Mouse (Mus musculus): ENCODE measurements around the gene Hacd1. TPM values are rescaled to one million over a fixed set of nuclear protein-coding genes. Genes with fewer than 3 reads are reported as not detected.
A peak's percentile ranks its signal among the peaks of the same experiment; 100 is the strongest.

Gene Hacd1
- total and polyA plus RNA-seq, 3 experiments, result 14.6 to 23.1 TPM; not detected in 1

DNA sequence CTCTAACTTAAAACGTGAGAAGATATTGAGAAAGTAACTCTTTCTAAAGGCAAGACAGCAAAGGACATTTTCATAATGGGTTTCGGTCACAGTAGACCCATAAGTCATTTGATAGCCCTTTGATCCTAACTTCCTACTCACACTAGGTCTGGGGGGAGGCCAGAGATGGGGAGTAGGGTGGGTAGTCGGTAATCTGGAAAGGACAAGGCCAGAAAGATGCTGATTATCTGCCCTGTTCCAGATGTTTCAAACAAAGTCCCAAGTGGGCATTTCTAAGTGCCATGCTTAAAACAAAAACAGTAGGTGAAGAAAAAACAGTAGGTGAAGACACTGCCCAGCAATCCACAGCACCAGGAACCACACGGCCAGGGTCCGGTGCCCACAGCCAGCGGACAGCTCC is 1.2 kb downstream of the Hacd1 start:
- TF ChIP-seq JUND (IDR thresholded peaks at IDR 0.05; ENCODE audit: low read depth, low read length) (no peak), USF1 (IDR thresholded peaks at IDR 0.05; ENCODE audit: low read depth, low read length) (no peak), ELF1 (IDR thresholded peaks at IDR 0.05; ENCODE audit: low read depth, low read length) (no peak), POLR2AphosphoS5 (IDR thresholded peaks at IDR 0.05; ENCODE audit: borderline replicate concordance, low read depth, low read length) (no peak), NELFE (IDR thresholded peaks at IDR 0.05; ENCODE audit: low read depth, low read length) (no peak), CHD2 (IDR thresholded peaks at IDR 0.05; ENCODE audit: low read length) (no peak), GATA1 (IDR thresholded peaks at IDR 0.05; ENCODE audit: low read depth, low read length) (no peak), RCOR1 (IDR thresholded peaks at IDR 0.05; ENCODE audit: low read depth, low read length) (no peak), MAFK (IDR thresholded peaks at IDR 0.05; ENCODE audit: borderline replicate concordance, low read depth, low read length) (no peak), POLR2AphosphoS2 (IDR thresholded peaks at IDR 0.05; ENCODE audit: low read length) (no peak), MAZ (IDR thresholded peaks at IDR 0.05; ENCODE audit: low read depth, low read length) (no peak), SIN3A (IDR thresholded peaks at IDR 0.05; ENCODE audit: low read length) (no peak), NRF1 (IDR thresholded peaks at IDR 0.05; ENCODE audit: insufficient read depth, low read depth, low read length, poor library complexity, severe bottlenecking) (no peak), KAT2A (conservative IDR thresholded peaks at IDR 0.05; ENCODE audit: low read depth, low read length) (no peak)
- peaks cover 0 to 2% of the 10 kb centered on the region in 2 experiments; a peak in 1 of 4 replicates for H3K4me1 ChIP-seq (ENCODE audit: control insufficient read depth in 1 of 2, insufficient read depth in 2 of 2, low read length in 2 of 2)
- no peaks in the 10 kb centered on the region for H3K9me3 ChIP-seq (replicated peaks; ENCODE audit: insufficient read depth, low read length)
- peaks cover 4% of the 10 kb centered on the region; the same call in 1 of the 2 replicates for H3K79me2 ChIP-seq (ENCODE audit: control insufficient read depth, insufficient read depth, low read length, poor library complexity)
- H3K4me3 ChIP-seq (ENCODE audit: control insufficient read depth in 1 of 2, insufficient read depth in 1 of 2, low read depth in 2 of 2, low read length in 2 of 2), result peak overlapping the region; percentile 77 to 90
- no peaks in the 10 kb centered on the region for H3K36me3 ChIP-seq (ENCODE audit: control insufficient read depth in 1 of 2, insufficient read depth in 2 of 2, low read length in 2 of 2)
- H3K27ac ChIP-seq (ENCODE audit: control insufficient read depth, low read depth, low read length), result no peak overlapping the region
- DNase-seq (ENCODE audit: low read depth, low spot score), result peak; percentile 38
- H3K27me3 ChIP-seq (ENCODE audit: control insufficient read depth in 1 of 2, insufficient read depth in 2 of 2, low read length in 2 of 2), result no peaks in the 10 kb centered on the region
- H3K9ac ChIP-seq (ENCODE audit: control insufficient read depth, low read depth, low read length, poor library complexity, severe bottlenecking), result peak overlapping the region; percentile 73

DNA sequence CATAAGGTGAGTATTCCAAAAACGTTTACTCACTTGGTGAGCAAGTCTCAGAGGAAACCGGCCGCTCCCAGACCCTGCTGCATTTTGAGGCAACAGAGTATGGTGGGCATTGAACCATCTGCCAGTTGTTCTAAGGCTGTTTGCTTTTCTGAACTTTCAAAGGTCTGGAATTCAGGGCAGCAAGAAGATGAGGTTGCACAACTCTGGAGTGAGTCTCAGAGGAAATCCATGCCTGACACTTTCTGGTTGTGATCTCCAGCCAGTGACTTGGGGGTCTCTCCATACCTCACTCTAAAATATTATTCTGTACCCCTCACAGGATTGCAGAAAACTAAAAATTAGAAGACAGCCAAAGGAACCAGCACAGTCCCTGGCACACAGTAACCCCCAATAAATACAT is 1.8 kb downstream of the Hacd1 start:
- no peak overlapping the region for H3K27ac ChIP-seq (ENCODE audit: control insufficient read depth, low read depth, low read length)
- no peak for DNase-seq (ENCODE audit: low read depth, low spot score)
- no peak for TF ChIP-seq MAFK (IDR thresholded peaks at IDR 0.05; ENCODE audit: borderline replicate concordance, low read depth, low read length)
- no peak for TF ChIP-seq ZMIZ1 (IDR thresholded peaks at IDR 0.05; ENCODE audit: low read depth, low read length)
- no peak for TF ChIP-seq MEF2A (IDR thresholded peaks at IDR 0.05; ENCODE audit: extremely low read depth, insufficient replicate concordance, low read depth, low read length, poor library complexity, severe bottlenecking)
- no peak for TF ChIP-seq KAT2A (conservative IDR thresholded peaks at IDR 0.05; ENCODE audit: low read depth, low read length)
- TF ChIP-seq CTCF (IDR thresholded peaks at IDR 0.05 in 2 of 3, conservative IDR thresholded peaks at IDR 0.05 in 1 of 3; ENCODE audit: control insufficient read depth in 1 of 3, insufficient read depth in 1 of 3, low read depth in 2 of 3, low read length in 3 of 3, poor library complexity in 1 of 3, severe bottlenecking in 1 of 3), result no peak
- TF ChIP-seq MYB (IDR thresholded peaks at IDR 0.05; ENCODE audit: low read depth, low read length), result no peak
- no peak for TF ChIP-seq USF1 (IDR thresholded peaks at IDR 0.05; ENCODE audit: low read depth, low read length)
- no peak for TF ChIP-seq MAX (IDR thresholded peaks at IDR 0.05; ENCODE audit: low read length)
- TF ChIP-seq CHD1 (IDR thresholded peaks at IDR 0.05; ENCODE audit: low read depth, low read length), result no peak
- no peak for TF ChIP-seq POLR2AphosphoS5 (IDR thresholded peaks at IDR 0.05; ENCODE audit: borderline replicate concordance, low read depth, low read length)
- no peak for TF ChIP-seq NRF1 (IDR thresholded peaks at IDR 0.05; ENCODE audit: insufficient read depth, low read depth, low read length, poor library complexity, severe bottlenecking)
- no peak for TF ChIP-seq SMC3 (IDR thresholded peaks at IDR 0.05; ENCODE audit: low read depth, low read length)
- TF ChIP-seq POLR2AphosphoS2 (IDR thresholded peaks at IDR 0.05; ENCODE audit: low read length), result no peak
- TF ChIP-seq HCFC1 (IDR thresholded peaks at IDR 0.05; ENCODE audit: low read depth, low read length), result no peak
- TF ChIP-seq RCOR1 (IDR thresholded peaks at IDR 0.05; ENCODE audit: low read depth, low read length), result no peak
- no peak for TF ChIP-seq ZC3H11A (IDR thresholded peaks at IDR 0.05; ENCODE audit: low read depth, low read length)
- no peak overlapping the region for H3K4me3 ChIP-seq (ENCODE audit: control insufficient read depth in 1 of 2, insufficient read depth in 1 of 2, low read depth in 2 of 2, low read length in 2 of 2)
- H3K4me1 ChIP-seq (ENCODE audit: control insufficient read depth in 1 of 2, insufficient read depth in 2 of 2, low read length in 2 of 2), result peaks cover 0 to 2% of the 10 kb centered on the region in 2 experiments; a peak in 1 of 4 replicates
- H3K36me3 ChIP-seq (ENCODE audit: control insufficient read depth in 1 of 2, insufficient read depth in 2 of 2, low read length in 2 of 2), result no peaks in the 10 kb centered on the region
- peaks cover 4% of the 10 kb centered on the region; the same call in 1 of the 2 replicates for H3K79me2 ChIP-seq (ENCODE audit: control insufficient read depth, insufficient read depth, low read length, poor library complexity)
- no peaks in the 10 kb centered on the region for H3K9me3 ChIP-seq (replicated peaks; ENCODE audit: insufficient read depth, low read length)
- H3K27me3 ChIP-seq (ENCODE audit: control insufficient read depth in 1 of 2, insufficient read depth in 2 of 2, low read length in 2 of 2), result no peaks in the 10 kb centered on the region
- H3K9ac ChIP-seq (ENCODE audit: control insufficient read depth, low read depth, low read length, poor library complexity, severe bottlenecking), result no peak overlapping the region

All from MEL (cell line).